Mouse (Mus musculus): Measurements from ENCODE around the gene Dusp3.

DNA sequence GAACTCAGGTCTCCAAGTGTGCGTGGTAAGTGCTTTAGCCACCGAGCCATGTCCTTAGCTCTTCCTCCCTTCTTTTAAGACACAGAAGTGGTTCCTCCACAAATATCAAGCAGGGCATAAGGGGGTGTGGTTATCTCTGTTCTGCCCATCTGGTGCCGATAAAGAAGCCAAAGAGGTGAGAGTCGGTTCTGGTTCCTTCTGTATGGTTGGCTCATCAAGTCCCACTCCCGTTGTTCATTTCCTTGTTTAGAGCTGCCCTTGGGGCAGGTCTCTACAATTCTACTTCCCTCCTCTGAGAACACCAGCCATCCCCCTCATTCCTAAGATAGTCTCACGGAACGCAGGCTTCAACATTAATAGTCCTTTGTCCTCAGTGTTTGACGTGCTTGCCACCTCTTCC, 7.3 kb upstream of the Dusp3 start:
- TF ChIP-seq CTCF (IDR thresholded peaks at IDR 0.05; ENCODE audit: borderline replicate concordance, insufficient read depth, low read depth, low read length), result no peak
- TF ChIP-seq POLR2A (IDR thresholded peaks at IDR 0.05; ENCODE audit: borderline replicate concordance, insufficient read depth, low read length), result no peak
